Mouse (Mus musculus) intestine, embryonic 14.5 days (tissue): ENCODE results near the gene Spag9. TPM values are rescaled to one million over a fixed set of nuclear protein-coding genes. Genes with fewer than 3 reads are reported as not detected.

Experiments used
- ATAC-seq: fragments of 200-750 bp; cut with Nextera tagmentation; replicated peaks from 2 replicates; pipeline ENCODE4 v1.8.0; 2017; ENCODE audit warnings: low read depth, moderate number of reproducible peaks, moderate TSS enrichment, moderate library complexity; ENCODE audit not compliant: low FRiP score, low TSS enrichment
- DNase-seq: peaks from one replicate; pipeline ENCODE4 v3.0.0-alpha.2; 2018; ENCODE audit warnings: low spot score
- H3K27ac ChIP-seq: fragments of 300-500 bp; sonication (generic); 2 replicates; pipeline ENCODE4 v1.5.1; 2014; ENCODE audit warnings: low read depth, mild to moderate bottlenecking, control low read depth
- H3K27me3 ChIP-seq: fragments of 300-500 bp; sonication (generic); replicated peaks from 2 replicates; pipeline ENCODE4 v1.6.1; 2014; ENCODE audit warnings: low read length, control low read depth; ENCODE audit not compliant: control insufficient read depth, insufficient read depth
- H3K36me3 ChIP-seq: fragments of 300-500 bp; sonication (generic); 2 replicates; pipeline ENCODE4 v1.6.1; 2014; ENCODE audit warnings: low read length, control low read depth; ENCODE audit not compliant: control insufficient read depth, insufficient read depth
- H3K4me1 ChIP-seq: fragments of 300-500 bp; sonication (generic); replicated peaks from 2 replicates; pipeline ENCODE4 v1.6.1; 2014; ENCODE audit warnings: low read length, control low read depth, mixed read lengths; ENCODE audit not compliant: control insufficient read depth, insufficient read depth
- H3K4me2 ChIP-seq: fragments of 300-500 bp; sonication (generic); 2 replicates; pipeline ENCODE4 v1.6.1; 2014; ENCODE audit warnings: low read length
- H3K4me3 ChIP-seq: fragments of 300-500 bp; sonication (generic); 2 replicates; pipeline ENCODE4 v1.5.1; 2014; ENCODE audit warnings: low read depth, low read length, control low read depth, mixed read lengths
- H3K9ac ChIP-seq: fragments of 300-500 bp; sonication (generic); 2 replicates; pipeline ENCODE4 v1.6.1; 2014; ENCODE audit warnings: mild to moderate bottlenecking, low read length
- H3K9me3 ChIP-seq: fragments of 300-500 bp; sonication (generic); 2 replicates; pipeline ENCODE4 v1.6.1; 2016; ENCODE audit warnings: low read length, control low read depth; ENCODE audit not compliant: control insufficient read depth
- WGBS: fragments of 180-500 bp; shearing (Covaris S2); extraction: QIAGEN DNeasy Blood & Tissue Kit; methylation state at CpG from one replicate; pipeline ENCODE4 v1.1.7; 2014; 5-methylcytosine and 5-hydroxymethylcytosine counted together
- polyA plus RNA-seq: library from polyadenylated mRNA; unstranded; fragments of >200 nt; fragmentation: Nextera tagmentation; extraction: Ambion mirVana; gene quantifications from 2 replicates; pipeline ENCODE4 v1.2.1, GENCODE M21; 2014

The Spag9 gene
- polyA plus RNA-seq, 1 experiment from 2014 or later: 50.9 TPM

- no peaks in the 10 kb centered on the region for H3K27me3 ChIP-seq
- peak overlapping the region; percentile 78; the same call in 1 of the 2 replicates for H3K27ac ChIP-seq
- no peak overlapping the region for H3K4me3 ChIP-seq
- 85% methylated on average over 11 of the region's 11 CpGs for WGBS
- H3K4me1 ChIP-seq: peaks cover 20% of the 10 kb centered on the region
- H3K36me3 ChIP-seq: no peaks in the 10 kb centered on the region
- no peak overlapping the region for H3K9ac ChIP-seq
- DNase-seq (no peak), ATAC-seq (no peak)
- H3K9me3 ChIP-seq: no peaks in the 10 kb centered on the region
- H3K4me2 ChIP-seq: no peak overlapping the region
These were observed 166.1 kb downstream of the Spag9 start for GRCm38 (mm10) chr11:94161867-94162581.

GRCm38 (mm10) chr11:94163005-94163767 is 167.3 kb downstream of the Spag9 start:
- H3K9ac ChIP-seq: no peak overlapping the region
- WGBS: 77% methylated on average over 9 of the region's 9 CpGs
- H3K36me3 ChIP-seq: no peaks in the 10 kb centered on the region
- H3K4me3 ChIP-seq: no peak overlapping the region
- no peaks in the 10 kb centered on the region for H3K27me3 ChIP-seq
- no peak for ATAC-seq
- no peak for DNase-seq
- no peak overlapping the region for H3K27ac ChIP-seq
- H3K4me1 ChIP-seq: peaks cover 20% of the 10 kb centered on the region
- H3K4me2 ChIP-seq: no peak overlapping the region
- H3K9me3 ChIP-seq: no peaks in the 10 kb centered on the region

GRCm38 (mm10) chr11:94165745-94166144 is 169.9 kb downstream of the Spag9 start:
- H3K4me3 ChIP-seq: no peak overlapping the region
- no peak for DNase-seq
- H3K36me3 ChIP-seq: no peaks in the 10 kb centered on the region
- H3K4me2 ChIP-seq: no peak overlapping the region
- no peak overlapping the region for H3K9ac ChIP-seq
- ATAC-seq: no peak
- WGBS: 75% methylated on average over 4 of the region's 4 CpGs
- H3K27ac ChIP-seq: no peak overlapping the region
- H3K4me1 ChIP-seq: peaks cover 11% of the 10 kb centered on the region
- H3K27me3 ChIP-seq: no peaks in the 10 kb centered on the region
- no peaks in the 10 kb centered on the region for H3K9me3 ChIP-seq

GRCm38 (mm10) chr11:94168238-94168637 is 172.3 kb downstream of the Spag9 start:
- Histone ChIP-seq H3K4me2 (no peak overlapping the region), H3K9ac (no peak overlapping the region), H3K36me3 (no peaks in the 10 kb centered on the region), H3K4me3 (no peak overlapping the region), H3K27me3 (no peaks in the 10 kb centered on the region), H3K27ac (no peak overlapping the region), H3K4me1 (0 out of 2 replicates have a peak, but pooled peaks cover 2% of the 10 kb centered on the region), H3K9me3 (no peaks in the 10 kb centered on the region)
- WGBS: 62% methylated on average over 5 of the region's 5 CpGs
- ATAC-seq (no peak), DNase-seq (no peak)

GRCm38 (mm10) chr11:94169596-94169995 is 173.7 kb downstream of the Spag9 start:
- 67% methylated on average over 5 of the region's 5 CpGs for WGBS
- H3K4me3 ChIP-seq: no peak overlapping the region
- no peak overlapping the region for H3K9ac ChIP-seq

GRCm38 (mm10) chr11:94171691-94172090 is 175.8 kb downstream of the Spag9 start:
- no peak overlapping the region for H3K9ac ChIP-seq
- no peak for DNase-seq
- 78% methylated on average over 5 of the region's 5 CpGs for WGBS
- H3K4me2 ChIP-seq: no peak overlapping the region
- H3K36me3 ChIP-seq: no peaks in the 10 kb centered on the region
- H3K27ac ChIP-seq: no peak overlapping the region
- H3K27me3 ChIP-seq: no peaks in the 10 kb centered on the region
- H3K4me3 ChIP-seq: no peak overlapping the region
- ATAC-seq: no peak
- H3K9me3 ChIP-seq: no peaks in the 10 kb centered on the region
- H3K4me1 ChIP-seq: peaks cover 5% of the 10 kb centered on the region; the same call in 1 of the 2 replicates

More at GRCm38 (mm10) chr11:94169596-94169995, 173.7 kb downstream of the Spag9 start:
- no peak for ATAC-seq
- no peak for DNase-seq
- 0 out of 2 replicates have a peak, but pooled peaks cover 5% of the 10 kb centered on the region for H3K4me1 ChIP-seq
- H3K27ac ChIP-seq: no peak overlapping the region
- no peaks in the 10 kb centered on the region for H3K36me3 ChIP-seq
- H3K27me3 ChIP-seq: no peaks in the 10 kb centered on the region
- H3K4me2 ChIP-seq: no peak overlapping the region
- no peaks in the 10 kb centered on the region for H3K9me3 ChIP-seq

GRCm38 (mm10) chr11:94172186-94172585 is 176.3 kb downstream of the Spag9 start:
- no peak overlapping the region for H3K4me3 ChIP-seq
- H3K9me3 ChIP-seq: no peaks in the 10 kb centered on the region
- H3K36me3 ChIP-seq: no peaks in the 10 kb centered on the region
- H3K4me1 ChIP-seq: peaks cover 5% of the 10 kb centered on the region; the same call in 1 of the 2 replicates
- no peak overlapping the region for H3K27ac ChIP-seq
- H3K4me2 ChIP-seq: no peak overlapping the region
- no peaks in the 10 kb centered on the region for H3K27me3 ChIP-seq
- no peak for DNase-seq
- peak; percentile 49; the same call in 1 of the 2 replicates for ATAC-seq
- 60% methylated on average over 9 of the region's 9 CpGs for WGBS
- no peak overlapping the region for H3K9ac ChIP-seq

- Histone ChIP-seq H3K9ac (no peak overlapping the region), H3K9me3 (no peaks in the 10 kb centered on the region), H3K4me1 (peaks cover 5% of the 10 kb centered on the region; the same call in 1 of the 2 replicates), H3K4me2 (no peak overlapping the region), H3K36me3 (no peaks in the 10 kb centered on the region), H3K27ac (no peak overlapping the region), H3K4me3 (no peak overlapping the region), H3K27me3 (no peaks in the 10 kb centered on the region)
- DNase-seq: no peak
- ATAC-seq: no peak
- 17% methylated on average over 4 of the region's 4 CpGs for WGBS
These were observed 177.8 kb downstream of the Spag9 start for GRCm38 (mm10) chr11:94173726-94174146.
